Mouse (Mus musculus): ENCODE measurements around the gene Tmem132b.
A peak's percentile ranks its signal among the peaks of the same experiment; 100 is the strongest.

Tmem132b gene

GRCm38 (mm10) chr5:125767950-125768349, 236.4 kb downstream of the Tmem132b start:
- DNase-seq (ENCODE audit: low spot score) = no peak

GRCm38 (mm10) chr5:125772238-125772637, 240.7 kb downstream of the Tmem132b start:
- DNase-seq (ENCODE audit: low spot score) = no peak

GRCm38 (mm10) chr5:125772756-125773155, 241.2 kb downstream of the Tmem132b start:
- no peak for DNase-seq (ENCODE audit: low spot score)

GRCm38 (mm10) chr5:125780332-125780731, 248.8 kb downstream of the Tmem132b start:
- DNase-seq (ENCODE audit: low spot score) = no peak

- DNase-seq (ENCODE audit: low spot score) = no peak
Observed at GRCm38 (mm10) chr5:125792643-125793042, 261.1 kb downstream of the Tmem132b start.

- DNase-seq (ENCODE audit: low spot score) = no peak
Observed at GRCm38 (mm10) chr5:125794318-125794717, 262.7 kb downstream of the Tmem132b start.

GRCm38 (mm10) chr5:125799622-125800021, 268.0 kb downstream of the Tmem132b start:
- no peak for DNase-seq (ENCODE audit: low spot score)

- peak; percentile 21 for DNase-seq (ENCODE audit: low spot score)
Observed at GRCm38 (mm10) chr5:125800025-125800424, 268.5 kb downstream of the Tmem132b start.

GRCm38 (mm10) chr5:125802801-125803200, 271.2 kb downstream of the Tmem132b start:
- no peak for DNase-seq (ENCODE audit: low spot score)

- DNase-seq (ENCODE audit: low spot score) = peak; percentile 75
Observed at GRCm38 (mm10) chr5:125805327-125805726, 273.8 kb downstream of the Tmem132b start.

- no peak for DNase-seq (ENCODE audit: low spot score)
Observed at GRCm38 (mm10) chr5:125807861-125808260, 276.3 kb downstream of the Tmem132b start.

- DNase-seq (ENCODE audit: low spot score) = peak; percentile 47
Observed at GRCm38 (mm10) chr5:125829342-125829741, 297.8 kb downstream of the Tmem132b start.

GRCm38 (mm10) chr5:125835890-125836289, 304.3 kb downstream of the Tmem132b start:
- DNase-seq (ENCODE audit: low spot score) = no peak

GRCm38 (mm10) chr5:125836761-125837160, 305.2 kb downstream of the Tmem132b start:
- no peak for DNase-seq (ENCODE audit: low spot score)
